Mouse (Mus musculus) cerebellum, adult 2 months (tissue): Measurements from ENCODE around the gene Opn1mw.

Source experiments
- CTCF ChIP-seq: fragments of 200-500 bp; IDR thresholded peaks from 2 replicates; pipeline ENCODE4 v1.5.1; 2011; ENCODE audit warnings: low read depth, mild to moderate bottlenecking, control low read depth, low read length, moderate library complexity, borderline replicate concordance; ENCODE audit not compliant: insufficient read depth
- POLR2A ChIP-seq: fragments of 200-500 bp; IDR thresholded peaks from 2 replicates; pipeline ENCODE4 v1.6.1; 2011; ENCODE audit warnings: low read length, control low read depth, borderline replicate concordance; ENCODE audit not compliant: insufficient read depth

GRCm38 (mm10) chrX:74176959-74177358 lies 49.7 kb downstream of the Opn1mw start, which contains the start of gene Tktl1:
- TF ChIP-seq POLR2A (no peak), CTCF (no peak)
